Mouse (Mus musculus): ENCODE data around the gene Dhdh.

- TF ChIP-seq CTCF (IDR thresholded peaks at IDR 0.05; ENCODE audit: insufficient read depth, low read depth, low read length): no peak
- TF ChIP-seq POLR2A (IDR thresholded peaks at IDR 0.05; ENCODE audit: insufficient read depth, low read depth, low read length): no peak
Measured at GRCm38 (mm10) chr7:45520605-45521004, 32.0 kb upstream of the Dhdh start.
